Mouse (Mus musculus): ENCODE data around the gene Tbcb. TPM values are rescaled to one million over a fixed set of nuclear protein-coding genes. Genes with fewer than 3 reads are reported as not detected.
A peak's percentile ranks its signal among the peaks of the same experiment; 100 is the strongest.
"Not testable (repeated sequence)": the region's sequence is repeated elsewhere in the genome, so short reads cannot be mapped to it uniquely, and the experiment has no call there.

The Tbcb gene
- total RNA-seq, 2 experiments from 2014 or later, result 54.1 to 56.7 TPM

DNA sequence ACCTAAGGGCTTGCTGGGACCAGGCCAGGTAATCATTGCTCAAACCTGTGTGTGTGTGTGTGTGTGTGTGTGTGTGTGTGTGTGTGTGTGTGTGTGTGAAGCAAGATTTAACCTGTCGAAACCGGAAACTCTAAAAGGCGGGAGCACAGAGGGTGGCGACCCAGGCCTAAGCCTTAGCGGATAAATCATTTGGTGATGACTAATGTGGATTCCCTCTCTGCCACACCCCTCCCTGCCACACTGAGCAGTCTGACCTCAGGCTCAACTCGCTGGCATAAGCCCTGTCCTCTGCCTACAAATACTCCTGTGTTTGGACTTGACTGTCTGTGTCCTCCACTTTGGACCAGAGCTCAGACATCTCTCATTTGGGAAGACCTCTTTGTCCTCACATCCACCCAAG is 35.9 kb downstream of the Tbcb start:
- intact Hi-C loops (cut with DNase I), result no loop called here
- DNase-seq (ENCODE audit: low spot score), result no peak

DNA sequence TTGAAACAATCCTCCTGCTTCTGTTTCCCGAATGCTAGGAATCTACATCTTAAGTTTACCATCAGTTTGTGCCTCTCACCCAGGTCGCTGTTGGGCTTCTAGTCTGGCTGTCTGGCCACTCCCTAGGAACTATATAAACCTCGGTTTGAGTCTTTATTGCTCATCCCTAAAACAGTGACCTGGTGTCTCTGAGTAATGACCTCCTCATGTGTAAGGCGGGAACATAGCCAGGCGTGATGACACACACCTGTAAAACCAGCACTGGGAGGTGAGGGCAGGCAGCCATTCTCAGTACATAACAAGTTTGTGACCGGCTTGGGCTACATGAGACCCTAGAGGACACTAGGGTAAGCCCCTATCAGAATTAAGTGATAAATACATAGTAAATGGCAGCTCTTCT is 36.6 kb downstream of the Tbcb start:
- DNase-seq (ENCODE audit: low spot score), result no peak
- intact Hi-C loops (cut with DNase I), result no loop called here

DNA sequence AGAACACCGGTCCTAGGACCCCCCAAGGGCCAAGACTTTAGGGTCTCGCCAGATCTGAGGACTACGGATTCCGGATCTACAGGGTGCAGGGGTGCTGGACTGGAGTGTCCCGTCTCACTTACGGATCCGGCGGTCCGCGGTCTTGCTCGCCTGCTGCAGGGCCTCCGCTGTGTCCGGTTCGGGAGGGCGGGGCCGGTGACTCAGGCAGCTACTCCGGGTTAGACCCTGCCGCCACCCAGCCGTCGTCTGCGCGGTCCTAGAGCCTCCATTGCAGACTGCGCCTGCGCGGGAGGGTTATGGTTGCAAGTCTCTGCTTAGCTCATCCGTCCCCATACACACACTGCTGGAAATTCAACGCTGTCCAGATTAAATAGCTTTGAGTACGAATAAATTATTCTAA is 37.2 kb downstream of the Tbcb start:
- intact Hi-C loops (cut with DNase I), result no loop called here

DNA sequence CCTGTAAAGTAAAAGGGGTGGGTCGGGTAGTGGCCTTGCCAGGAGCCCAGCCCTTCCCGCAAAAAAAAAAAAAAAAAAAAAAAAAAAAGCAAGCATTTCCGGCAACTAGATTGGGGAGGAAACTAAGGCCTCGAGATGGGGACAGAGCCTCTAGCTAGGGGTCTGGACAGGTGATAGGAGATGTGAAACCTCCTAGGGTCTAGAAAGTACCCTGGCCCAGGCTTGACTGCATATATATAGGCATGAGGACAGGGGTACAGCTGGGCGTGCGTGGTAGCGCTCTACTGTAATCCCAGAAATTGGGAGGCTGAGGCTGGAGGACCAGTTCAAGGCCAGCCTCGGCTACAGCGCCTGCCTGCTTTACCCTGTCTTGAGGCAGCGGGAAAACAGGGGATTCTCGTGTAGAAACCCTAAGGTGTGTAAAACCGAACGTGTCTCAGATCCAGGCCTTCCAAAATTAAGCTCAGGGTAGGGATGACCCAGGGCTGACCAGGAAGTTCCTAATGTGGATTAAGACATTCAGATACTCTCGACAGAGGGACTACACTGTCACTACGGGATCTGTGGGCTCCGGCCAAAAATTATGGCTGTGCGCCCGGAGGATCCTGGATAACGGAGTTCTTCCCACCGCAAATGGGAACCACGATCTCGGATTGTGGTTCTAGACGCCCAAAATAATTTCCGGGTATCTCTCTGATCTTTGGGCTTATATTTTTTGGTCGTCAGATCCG is 37.8 kb downstream of the Tbcb start:
- no peak for DNase-seq (ENCODE audit: low spot score)
- intact Hi-C loops (cut with DNase I), result no loop called here

More for the DNA sequence above, 37.2 kb downstream of the Tbcb start:
- peak; percentile 92 for DNase-seq (ENCODE audit: low spot score)

DNA sequence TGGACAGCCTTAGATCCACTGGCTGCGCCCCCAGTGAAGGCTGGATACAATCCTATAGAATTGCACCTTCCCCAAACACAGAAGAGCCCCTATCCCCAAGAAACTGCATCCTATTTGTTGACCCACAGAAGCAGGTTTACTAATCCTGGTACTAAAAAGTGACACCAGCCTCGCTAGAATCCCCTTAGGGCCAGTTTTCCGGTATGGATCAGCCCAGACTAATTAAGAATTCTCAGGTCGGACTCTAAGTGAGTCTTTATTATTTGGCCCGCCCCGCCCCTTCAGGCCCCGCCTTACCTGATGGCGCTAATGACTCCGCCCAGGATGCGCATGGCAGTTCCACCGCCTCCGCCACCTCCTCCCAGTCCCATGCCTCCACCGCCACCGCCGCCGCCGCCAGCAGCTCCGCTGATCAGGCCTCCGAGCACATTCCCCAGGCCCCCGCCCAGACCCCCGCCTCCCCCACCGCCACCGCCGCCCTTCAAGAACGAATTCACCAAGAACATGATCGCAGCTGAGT is 38.4 kb downstream of the Tbcb start:
- peak; percentile 72 for DNase-seq (ENCODE audit: low spot score)
- intact Hi-C loops (cut with DNase I), result no loop called here

DNA sequence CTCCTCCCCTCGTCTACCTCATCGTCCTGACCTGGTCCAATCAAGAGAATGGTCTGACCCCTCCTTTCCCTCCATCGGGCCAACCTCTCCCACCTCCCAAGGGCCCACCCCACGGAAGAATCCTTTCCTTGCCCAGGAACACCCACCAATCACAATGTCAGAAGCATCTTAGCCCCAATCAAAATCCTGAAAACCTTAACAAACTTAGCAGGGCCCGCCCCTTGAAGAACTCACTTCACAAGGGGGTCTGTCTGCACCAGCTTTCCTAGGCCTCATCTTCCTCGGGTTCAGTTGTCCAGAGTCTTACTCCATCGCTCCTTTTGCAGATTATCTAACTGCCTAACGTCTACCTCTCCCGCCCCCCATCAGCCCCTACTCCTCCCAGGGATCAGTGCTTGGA is 39.1 kb downstream of the Tbcb start:
- intact Hi-C loops (cut with DNase I), result no loop called here
- no peak for DNase-seq (ENCODE audit: low spot score)

DNA sequence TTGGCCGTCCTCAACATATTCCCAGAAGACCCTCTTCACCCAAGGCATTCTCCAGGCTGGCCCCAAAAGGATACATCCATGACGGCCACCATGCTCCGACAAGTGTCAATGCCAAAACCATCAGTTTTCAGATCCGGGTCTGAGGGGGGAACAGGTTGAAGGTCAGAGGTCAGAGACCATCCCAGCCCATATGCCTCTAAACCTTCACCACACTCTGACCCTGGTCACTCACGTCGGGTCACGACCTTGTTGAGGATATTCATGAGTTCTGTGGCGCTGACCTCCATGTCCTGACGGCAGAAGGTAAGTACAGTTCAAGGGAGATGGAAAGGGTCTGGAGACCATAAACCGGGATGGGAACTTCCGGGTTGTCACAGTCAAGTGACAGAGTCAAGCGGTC is 40.0 kb downstream of the Tbcb start:
- intact Hi-C loops (cut with DNase I), result no loop called here
- DNase-seq (ENCODE audit: low spot score), result no peak

DNA sequence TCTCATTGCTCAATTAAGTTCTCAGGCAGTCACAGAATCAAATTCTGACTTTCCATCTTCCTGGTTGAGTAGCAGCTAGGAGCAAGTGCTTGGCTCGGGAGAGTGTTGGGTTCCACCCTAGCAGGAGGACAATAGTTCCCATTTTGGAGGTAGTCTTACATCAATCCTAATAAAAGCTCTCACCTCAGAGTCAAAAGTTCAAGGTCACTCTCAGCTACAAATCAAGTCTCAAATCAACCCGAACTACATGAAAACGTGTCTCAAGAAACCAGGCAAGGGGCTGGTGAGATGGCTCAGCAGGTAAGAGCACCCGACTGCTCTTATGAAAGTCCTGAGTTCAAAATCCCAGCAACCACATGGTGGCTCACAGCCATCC is 43.0 kb downstream of the Tbcb start:
- intact Hi-C loops (cut with DNase I), result no loop called here
- DNase-seq (ENCODE audit: low spot score), result no peak

DNA sequence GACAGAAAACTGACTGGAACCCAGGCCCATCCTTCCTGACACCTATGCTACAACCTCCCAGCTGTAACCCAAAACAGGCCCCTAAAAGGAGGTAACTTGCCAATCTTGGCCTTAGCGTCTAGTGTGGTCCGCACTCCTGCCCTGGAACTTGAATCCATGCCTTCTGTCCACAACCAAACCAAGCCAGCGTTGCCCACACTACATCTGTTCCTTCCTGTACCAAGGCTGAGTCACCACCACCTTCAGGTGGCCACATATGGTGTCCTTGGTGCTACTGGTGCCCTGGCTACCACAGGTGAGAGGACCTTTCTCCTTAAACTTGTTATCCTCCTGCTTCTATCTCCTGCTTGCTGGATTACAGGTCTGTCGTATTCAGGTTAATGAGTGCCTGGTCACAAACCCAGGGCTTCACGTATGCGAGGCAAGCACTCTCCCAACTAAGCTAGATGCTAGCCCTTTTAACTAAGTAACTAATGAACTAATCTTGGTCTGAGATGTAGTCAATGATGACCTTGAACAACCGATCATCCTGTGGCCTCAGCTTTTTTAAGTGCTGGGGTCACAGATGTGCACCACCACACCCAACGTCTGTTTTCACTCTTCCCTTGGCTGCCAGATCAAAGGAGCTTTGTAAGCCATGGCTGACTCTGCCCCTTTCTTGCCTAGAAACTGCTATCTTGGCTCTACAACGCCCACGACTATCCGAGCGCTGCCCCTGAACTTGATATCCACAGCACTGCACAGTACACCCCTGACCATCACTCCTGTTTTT is 43.5 kb downstream of the Tbcb start:
- DNase-seq (ENCODE audit: low spot score), result no peak
- intact Hi-C loops (cut with DNase I), result no loop called here

DNA sequence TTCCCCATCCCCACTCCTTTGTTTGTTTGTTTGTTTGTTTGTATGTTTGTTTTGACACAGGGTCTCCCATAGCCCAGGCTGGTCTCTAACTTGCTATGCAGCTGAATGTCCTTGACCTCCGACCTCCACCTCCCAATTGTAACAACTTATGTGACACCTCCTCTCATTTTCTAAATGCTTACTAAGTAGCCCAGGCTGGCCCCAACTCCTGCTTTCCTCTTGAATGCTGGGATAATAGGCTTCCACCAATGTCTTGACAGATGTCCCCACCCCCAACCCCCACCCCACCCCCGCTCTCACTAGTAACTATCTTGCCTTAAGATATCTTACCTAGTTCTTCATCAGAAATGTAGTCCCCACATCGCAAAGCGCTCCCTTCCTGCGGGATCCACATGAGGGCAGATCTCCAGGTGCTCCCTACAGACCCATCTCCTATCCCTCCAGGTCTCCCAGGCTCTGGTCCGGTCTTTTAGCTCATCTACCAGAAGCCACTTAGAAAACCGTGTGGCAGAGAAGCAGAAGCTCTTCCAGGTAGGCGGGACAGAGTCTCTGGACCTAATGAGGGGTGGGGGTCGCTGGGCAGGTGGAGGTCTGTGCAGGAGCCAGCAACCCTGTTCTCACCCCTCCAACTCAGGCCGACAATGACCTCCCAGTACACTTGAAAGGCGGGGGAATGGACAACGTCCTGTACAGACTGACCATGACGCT is 47.3 kb downstream of the Tbcb start:
- no peak for DNase-seq (ENCODE audit: low spot score)
- intact Hi-C loops (cut with DNase I), result loop anchor here (5.0 kb wide), 1 partner anchor 33 kb away; no protein-coding TSS in a partner anchor

DNA sequence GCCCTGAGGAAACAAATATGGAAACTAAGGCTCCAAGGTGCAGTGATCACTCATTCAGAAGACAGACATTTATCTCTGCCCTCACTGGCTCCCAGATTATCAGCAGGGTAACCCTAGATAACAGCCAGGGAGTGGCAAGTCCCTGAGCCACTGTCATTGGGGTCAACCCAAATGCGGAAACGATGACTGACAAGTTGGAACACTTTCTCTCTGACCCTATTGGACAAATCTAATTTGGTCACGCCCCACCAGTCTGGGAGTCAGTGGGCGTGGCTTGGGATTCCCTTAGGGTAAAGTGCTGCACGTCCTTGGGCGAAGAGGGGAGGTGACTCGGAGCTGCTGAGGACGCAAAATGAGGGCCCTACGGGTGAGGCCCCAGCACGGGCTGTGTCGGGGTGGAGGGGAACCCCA is 48.2 kb downstream of the Tbcb start, which contains the start of gene Cox7a1:
TSS of gene Cox7a1 (plus strand) at position 266 of the 411 bp plus-strand sequence.
- intact Hi-C loops (cut with DNase I), result loop anchor here (5.0 kb wide), 1 partner anchor 33 kb away; no protein-coding TSS in a partner anchor
- peak; percentile 86 for DNase-seq (ENCODE audit: low spot score)

DNA sequence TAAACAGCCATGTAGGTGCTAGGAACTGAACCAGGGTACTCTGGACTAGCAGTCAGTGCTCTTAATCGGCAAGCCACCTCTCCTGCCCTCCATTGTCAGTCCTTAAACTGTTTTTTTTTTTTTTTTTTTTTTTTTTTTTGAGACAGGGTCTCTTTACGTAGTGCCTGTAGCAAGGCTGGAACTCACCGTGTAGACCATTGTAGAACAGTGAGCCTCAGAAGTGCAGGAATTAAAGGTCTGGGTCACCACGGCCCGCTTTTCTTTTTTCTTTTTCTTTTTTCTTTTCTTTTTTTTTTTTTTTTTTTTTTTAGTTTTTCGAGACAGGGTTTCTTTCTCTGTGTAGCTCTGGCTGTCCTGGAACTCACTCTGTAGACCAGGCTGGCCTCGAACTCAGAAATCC is 48.9 kb downstream of the Tbcb start:
- intact Hi-C loops (cut with DNase I), result loop anchor here (5.0 kb wide), 1 partner anchor 34 kb away; no protein-coding TSS in a partner anchor
- not testable (repeated sequence) for DNase-seq (ENCODE audit: low spot score)

DNA sequence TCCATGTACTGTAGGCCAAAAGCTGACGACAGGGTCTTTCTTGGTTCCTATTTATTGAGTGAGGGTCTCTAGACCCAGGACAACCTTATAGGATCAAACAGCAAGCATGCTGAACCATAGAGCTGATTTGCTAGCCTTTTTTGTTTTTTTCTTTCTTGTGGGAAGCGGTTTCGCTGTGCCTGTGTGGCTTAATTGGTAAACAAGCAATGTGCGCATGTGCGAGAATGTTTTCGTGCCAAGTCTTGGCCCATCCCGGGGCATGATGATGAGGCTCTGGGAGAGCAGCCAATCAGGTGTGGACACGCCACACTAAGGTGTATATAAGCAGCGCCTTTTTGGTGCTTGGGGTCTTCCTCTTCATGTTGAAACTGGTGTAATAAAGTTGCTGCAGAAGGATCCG is 50.1 kb downstream of the Tbcb start:
- DNase-seq (ENCODE audit: low spot score), result not testable (repeated sequence)
- intact Hi-C loops (cut with DNase I), result loop anchor here (1.0 to 5.0 kb wide), 2 partner anchors 23 to 35 kb away; no protein-coding TSS in a partner anchor

DNA sequence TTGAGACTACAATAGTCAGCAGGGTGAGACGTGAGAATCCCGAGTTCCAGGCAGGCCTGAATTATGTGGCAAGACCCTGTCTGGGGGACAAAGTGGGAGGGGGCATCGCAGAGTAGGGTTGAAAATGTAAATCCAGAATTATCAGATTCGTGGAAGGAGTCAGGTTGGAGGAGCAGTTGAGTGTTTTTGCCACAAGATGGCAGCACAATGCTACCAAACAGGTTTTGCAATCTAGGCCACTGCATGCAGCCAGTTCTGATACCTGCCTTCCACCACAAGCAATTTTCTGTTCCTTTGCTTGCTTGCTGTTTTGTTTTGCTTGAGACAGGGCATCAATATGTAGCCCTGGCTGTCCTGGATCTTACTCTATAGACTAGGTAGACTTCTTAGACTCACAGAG is 50.8 kb downstream of the Tbcb start:
- DNase-seq (ENCODE audit: low spot score), result no peak
- intact Hi-C loops (cut with DNase I), result loop anchor here (1.0 to 5.0 kb wide), 2 partner anchors 24 to 36 kb away; no protein-coding TSS in a partner anchor

DNA sequence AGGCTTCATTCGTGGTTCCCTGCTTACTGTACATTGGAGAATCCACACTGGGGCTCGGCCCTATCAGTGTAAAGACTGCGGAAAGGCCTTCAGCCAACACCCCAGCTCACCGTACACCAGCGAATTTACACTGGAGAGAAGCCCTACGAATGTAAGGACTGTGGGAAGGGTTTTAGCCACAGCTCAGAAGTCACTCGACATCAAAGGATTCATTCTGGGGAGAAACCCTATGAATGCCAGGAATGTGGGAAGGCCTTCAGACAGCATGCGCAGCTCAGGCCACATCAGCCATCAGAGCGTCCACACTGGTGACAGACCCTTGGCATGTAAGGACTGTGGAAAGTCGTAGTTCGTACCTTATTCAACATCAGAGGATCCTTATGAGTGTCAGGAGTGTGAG is 53.8 kb downstream of the Tbcb start:
- intact Hi-C loops (cut with DNase I), result no loop called here
- DNase-seq (ENCODE audit: low spot score), result no peak

DNA sequence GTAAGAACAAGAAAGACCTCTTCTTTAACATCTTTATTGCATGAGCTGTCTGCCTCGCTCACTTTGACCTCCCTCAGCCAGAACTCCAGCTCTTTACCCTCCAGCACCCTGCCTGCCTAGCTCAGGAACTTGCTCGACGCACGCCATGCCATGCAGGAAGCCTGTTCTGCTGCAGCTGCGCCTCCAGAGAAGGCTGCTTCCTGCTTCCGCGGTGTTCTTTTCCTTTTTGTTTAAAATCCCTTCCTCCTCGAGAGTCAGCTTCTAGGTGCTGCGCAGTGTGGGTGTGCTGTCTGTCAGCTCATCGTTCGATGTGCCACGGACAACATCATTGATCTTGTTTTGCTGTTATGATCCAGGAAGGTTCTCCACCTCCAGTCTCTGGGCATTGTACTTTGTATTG is 55.6 kb downstream of the Tbcb start:
- no peak for DNase-seq (ENCODE audit: low spot score)
- intact Hi-C loops (cut with DNase I), result no loop called here
